Mouse (Mus musculus): ENCODE measurements at regions not wholly inside any gene's neighbourhood (a gene's known extent, or its start where the extent isn't known, plus 50 kb on each side); places are given as distances from the start of the nearest gene placed in this dataset.

DNA sequence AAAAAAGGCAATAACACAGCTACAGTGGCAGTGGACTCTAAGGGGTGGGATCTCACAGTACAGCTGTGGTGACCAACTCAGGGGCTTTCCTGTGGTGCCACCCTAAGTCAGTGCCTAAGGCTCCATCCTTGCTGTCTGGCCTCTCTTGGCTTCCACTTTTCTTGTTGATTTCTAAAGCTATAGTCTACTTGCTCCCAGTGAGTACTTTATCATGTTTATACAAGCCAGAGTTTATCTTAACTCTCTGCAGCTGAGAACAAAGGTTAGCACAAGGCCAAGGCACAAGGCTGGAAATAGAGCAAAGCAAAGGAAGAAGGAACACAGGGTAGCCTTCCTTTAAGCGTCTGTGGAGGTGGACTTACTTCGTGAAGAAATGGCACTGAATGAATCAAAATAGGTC lies 417.5 kb downstream of the Hsfy2 start:
- TF ChIP-seq CTCF (conservative IDR thresholded peaks at IDR 0.05; ENCODE audit: low read length) (no peak), POU5F1 (IDR thresholded peaks at IDR 0.05; ENCODE audit: borderline replicate concordance, low read length) (no peak)
